Mouse (Mus musculus): Measurements from ENCODE around the gene Gng2. TPM values are rescaled to one million over a fixed set of nuclear protein-coding genes. Genes with fewer than 3 reads are reported as not detected.

Gene Gng2
- polyA plus RNA-seq, 1 experiment from 2014 or later, result 6.2 TPM

DNA sequence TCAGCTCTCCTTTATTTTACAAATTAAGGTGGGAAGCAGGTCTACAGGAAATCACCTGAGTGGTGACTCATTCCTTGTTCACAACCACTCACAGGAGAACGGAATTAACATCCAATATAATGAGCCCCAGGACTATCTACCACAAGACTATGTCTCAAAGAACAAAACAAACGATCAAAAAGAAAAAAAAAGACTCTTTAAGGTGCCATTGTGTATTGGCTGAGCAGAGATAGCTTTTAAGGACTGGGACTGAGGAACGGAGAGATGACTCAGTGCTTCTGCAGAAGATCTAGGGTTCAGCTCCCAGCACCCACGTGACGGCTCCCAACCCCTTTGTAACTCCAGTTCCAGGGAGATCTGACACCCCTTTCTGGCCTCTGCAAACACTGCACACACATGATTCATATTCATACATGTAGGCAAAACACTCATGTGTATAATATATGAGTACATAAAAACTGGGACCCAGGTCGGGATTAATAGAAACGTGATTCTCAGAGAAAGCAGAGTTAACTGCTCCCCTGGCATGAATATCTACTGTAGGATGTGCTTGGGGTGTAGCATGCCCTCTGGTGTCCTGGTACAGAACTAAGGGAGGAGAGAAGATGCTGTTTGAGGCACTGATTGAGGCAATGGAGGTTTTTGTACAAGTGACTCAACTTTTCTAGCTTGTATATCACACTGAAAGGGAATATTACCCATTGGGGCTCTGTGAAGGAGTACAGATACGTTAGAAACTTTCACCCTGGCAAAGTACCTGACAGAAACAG is 115.9 kb downstream of the Gng2 start:
- no peaks in the 10 kb centered on the region for H3K4me1 ChIP-seq (ENCODE audit: insufficient read depth)
- no peak overlapping the region for H3K4me3 ChIP-seq (ENCODE audit: low read depth, low read length)
- H3K9me3 ChIP-seq (ENCODE audit: low read length), result no peaks in the 10 kb centered on the region
- H3K9ac ChIP-seq (replicated peaks), result no peak overlapping the region
- 76% methylated on average over 8 of the region's 8 CpGs for WGBS (ENCODE audit: insufficient replicate concordance)
- H3K27me3 ChIP-seq (ENCODE audit: insufficient read depth, low read length), result no peaks in the 10 kb centered on the region
- ATAC-seq, result no peak
- TF ChIP-seq EP300 (IDR thresholded peaks at IDR 0.05; ENCODE audit: low read depth), result no peak
- TF ChIP-seq CTCF (IDR thresholded peaks at IDR 0.05; ENCODE audit: low read depth), result no peak
- no peak overlapping the region for H3K27ac ChIP-seq (ENCODE audit: low read depth)
- DNase-seq, result no peak
- H3K36me3 ChIP-seq (replicated peaks; ENCODE audit: insufficient read depth, low read length), result no peaks in the 10 kb centered on the region
- no peak overlapping the region for H3K4me2 ChIP-seq (ENCODE audit: low read depth, low read length)

DNA sequence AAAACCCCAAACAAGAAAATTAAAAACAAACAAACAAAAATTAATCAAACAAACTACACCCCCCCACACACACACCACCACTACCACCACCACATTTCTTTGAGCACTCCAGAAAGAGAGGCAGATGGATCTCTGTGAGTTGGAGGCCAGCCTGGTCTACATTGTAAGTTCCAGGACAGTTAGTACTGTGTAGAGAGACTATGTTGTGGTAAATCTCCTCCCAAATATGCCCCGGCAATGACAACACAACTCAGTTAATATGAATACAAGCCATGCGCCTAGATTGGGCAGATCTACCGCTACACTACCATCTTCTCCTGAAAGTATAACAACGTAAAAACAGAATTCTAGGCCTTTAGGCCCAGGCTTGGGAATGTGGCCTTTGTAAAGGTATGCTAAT is 117.1 kb downstream of the Gng2 start:
- WGBS (ENCODE audit: insufficient replicate concordance), result 86% methylated on average over 4 of the region's 4 CpGs
- TF ChIP-seq CTCF (IDR thresholded peaks at IDR 0.05; ENCODE audit: low read depth), result no peak
- no peak for TF ChIP-seq EP300 (IDR thresholded peaks at IDR 0.05; ENCODE audit: low read depth)
- no peak overlapping the region for H3K4me2 ChIP-seq (ENCODE audit: low read depth, low read length)
- H3K4me3 ChIP-seq (ENCODE audit: low read depth, low read length), result no peak overlapping the region
- H3K27me3 ChIP-seq (ENCODE audit: insufficient read depth, low read length), result no peaks in the 10 kb centered on the region
- ATAC-seq (no peak), DNase-seq (no peak)
- H3K4me1 ChIP-seq (ENCODE audit: insufficient read depth), result no peaks in the 10 kb centered on the region
- no peak overlapping the region for H3K27ac ChIP-seq (ENCODE audit: low read depth)
- H3K9me3 ChIP-seq (ENCODE audit: low read length), result no peaks in the 10 kb centered on the region
- no peak overlapping the region for H3K9ac ChIP-seq (replicated peaks)
- no peaks in the 10 kb centered on the region for H3K36me3 ChIP-seq (replicated peaks; ENCODE audit: insufficient read depth, low read length)

DNA sequence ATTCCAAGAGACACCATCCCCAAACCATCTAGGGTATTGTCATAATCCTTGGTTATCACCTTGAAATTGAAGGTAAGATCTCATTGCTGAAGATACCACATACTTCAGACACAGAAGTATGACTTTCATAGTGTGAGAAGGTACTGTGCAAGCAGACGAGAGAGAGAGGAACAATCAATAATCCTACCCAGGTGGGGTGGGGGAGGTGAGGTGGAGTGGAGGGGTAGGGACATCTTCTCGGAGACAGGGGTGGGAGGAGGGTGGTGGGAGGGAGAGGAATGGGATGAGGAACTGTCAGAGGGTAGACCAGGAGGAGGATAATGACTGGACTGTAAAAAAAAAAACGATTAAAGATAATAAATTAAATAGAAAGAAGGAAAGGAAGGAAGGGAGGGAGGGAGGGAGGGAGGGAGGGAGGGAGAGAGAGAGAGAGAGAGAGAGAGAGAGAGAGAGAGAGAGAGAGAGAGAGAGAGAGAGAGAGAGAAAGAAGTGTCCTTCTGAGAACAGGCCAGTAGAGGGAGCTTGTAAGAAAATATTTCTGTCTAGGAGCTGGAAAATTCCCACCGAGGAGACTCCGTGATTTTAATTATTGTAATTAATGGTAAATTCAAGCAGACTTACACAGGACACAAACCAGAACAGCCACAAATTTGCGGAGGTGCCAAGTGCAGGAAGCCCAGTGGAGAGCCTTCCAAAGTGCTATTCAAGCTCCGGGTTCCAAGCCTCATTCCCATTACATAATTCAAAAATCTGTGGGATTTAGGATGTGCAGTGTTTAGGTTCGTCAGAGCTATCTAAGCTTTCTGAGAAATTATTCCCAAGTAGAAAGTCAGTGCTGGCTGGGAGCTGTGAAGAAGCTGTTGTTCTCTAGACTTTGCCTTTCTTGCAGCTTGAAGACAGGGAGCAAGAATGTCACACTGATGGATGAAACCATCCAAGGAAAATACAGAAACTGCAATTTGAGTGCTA is 118.3 kb downstream of the Gng2 start:
- Histone ChIP-seq H3K4me1 (ENCODE audit: insufficient read depth) (no peaks in the 10 kb centered on the region), H3K36me3 (replicated peaks; ENCODE audit: insufficient read depth, low read length) (no peaks in the 10 kb centered on the region), H3K27ac (ENCODE audit: low read depth) (no peak overlapping the region), H3K9ac (replicated peaks) (no peak overlapping the region), H3K4me2 (ENCODE audit: low read depth, low read length) (no peak overlapping the region), H3K4me3 (ENCODE audit: low read depth, low read length) (no peak overlapping the region), H3K9me3 (ENCODE audit: low read length) (no peaks in the 10 kb centered on the region), H3K27me3 (ENCODE audit: insufficient read depth, low read length) (no peaks in the 10 kb centered on the region)
- no peak for DNase-seq
- no peak for ATAC-seq
- TF ChIP-seq EP300 (IDR thresholded peaks at IDR 0.05; ENCODE audit: low read depth) (no peak), CTCF (IDR thresholded peaks at IDR 0.05; ENCODE audit: low read depth) (0 out of 2 replicates have a peak, but pooled peaks have one; percentile 14)
- WGBS (ENCODE audit: insufficient replicate concordance), result 48% methylated on average over 8 of the region's 8 CpGs

DNA sequence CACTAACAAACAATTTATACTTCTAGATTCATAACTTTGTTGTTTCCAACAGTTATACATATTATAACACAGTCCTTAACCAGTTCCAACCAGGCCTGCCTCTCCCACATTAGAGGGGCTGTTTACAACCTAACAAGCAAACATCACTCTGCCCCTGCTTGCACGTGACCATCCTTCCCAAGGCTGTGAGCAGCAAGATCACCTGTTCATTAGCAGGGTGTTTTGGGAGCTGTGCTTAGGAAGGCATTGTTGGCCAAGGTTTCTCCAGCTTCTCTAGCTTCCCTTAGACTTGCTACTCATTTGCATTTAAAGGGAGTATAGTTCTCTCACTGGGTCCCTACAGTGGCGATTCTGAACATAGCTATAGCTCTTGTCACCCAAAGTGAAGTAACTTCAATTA is 119.1 kb downstream of the Gng2 start:
- DNase-seq (no peak), ATAC-seq (no peak)
- H3K4me3 ChIP-seq (ENCODE audit: low read depth, low read length), result no peak overlapping the region
- H3K4me1 ChIP-seq (ENCODE audit: insufficient read depth), result no peaks in the 10 kb centered on the region
- TF ChIP-seq EP300 (IDR thresholded peaks at IDR 0.05; ENCODE audit: low read depth), result no peak
- no peak for TF ChIP-seq CTCF (IDR thresholded peaks at IDR 0.05; ENCODE audit: low read depth)
- H3K9ac ChIP-seq (replicated peaks), result no peak overlapping the region
- H3K4me2 ChIP-seq (ENCODE audit: low read depth, low read length), result no peak overlapping the region
- H3K27ac ChIP-seq (ENCODE audit: low read depth), result no peak overlapping the region
- H3K36me3 ChIP-seq (replicated peaks; ENCODE audit: insufficient read depth, low read length), result no peaks in the 10 kb centered on the region
- 70% methylated on average over 2 of the region's 2 CpGs for WGBS (ENCODE audit: insufficient replicate concordance)
- H3K27me3 ChIP-seq (ENCODE audit: insufficient read depth, low read length), result no peaks in the 10 kb centered on the region
- no peaks in the 10 kb centered on the region for H3K9me3 ChIP-seq (ENCODE audit: low read length)

DNA sequence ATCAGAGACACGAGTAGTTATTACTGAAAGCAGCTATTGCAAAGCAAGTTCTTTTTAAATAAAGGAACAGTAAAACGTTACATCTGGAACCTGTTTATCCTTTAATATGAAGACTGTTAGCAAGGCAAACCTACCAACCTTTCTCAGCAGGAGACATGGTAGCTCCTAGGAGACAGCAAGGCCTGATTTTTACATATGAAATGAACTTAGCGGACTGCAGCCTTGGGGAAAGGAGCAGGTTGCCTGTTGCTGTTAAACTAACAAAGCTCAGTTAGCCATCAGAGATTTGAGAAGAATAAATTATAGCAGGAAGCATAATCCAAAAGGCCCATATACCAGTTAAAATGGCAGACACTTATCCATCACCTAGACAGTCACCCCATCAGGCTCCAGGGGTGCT is 124.0 kb downstream of the Gng2 start:
- DNase-seq (no peak), ATAC-seq (no peak)
- H3K4me2 ChIP-seq (ENCODE audit: low read depth, low read length), result no peak overlapping the region
- H3K4me3 ChIP-seq (ENCODE audit: low read depth, low read length), result no peak overlapping the region
- H3K4me1 ChIP-seq (ENCODE audit: insufficient read depth), result no peaks in the 10 kb centered on the region
- no peak overlapping the region for H3K9ac ChIP-seq (replicated peaks)
- TF ChIP-seq EP300 (IDR thresholded peaks at IDR 0.05; ENCODE audit: low read depth) (no peak), CTCF (IDR thresholded peaks at IDR 0.05; ENCODE audit: low read depth) (no peak)
- H3K27me3 ChIP-seq (ENCODE audit: insufficient read depth, low read length), result no peaks in the 10 kb centered on the region
- 70% methylated on average over 3 of the region's 3 CpGs for WGBS (ENCODE audit: insufficient replicate concordance)
- H3K9me3 ChIP-seq (ENCODE audit: low read length), result no peaks in the 10 kb centered on the region
- no peaks in the 10 kb centered on the region for H3K36me3 ChIP-seq (replicated peaks; ENCODE audit: insufficient read depth, low read length)
- no peak overlapping the region for H3K27ac ChIP-seq (ENCODE audit: low read depth)

Measured in liver, postnatal 0 days (tissue).